Mouse (Mus musculus): Measurements from ENCODE around the gene Abcc4.

The Abcc4 gene

DNA sequence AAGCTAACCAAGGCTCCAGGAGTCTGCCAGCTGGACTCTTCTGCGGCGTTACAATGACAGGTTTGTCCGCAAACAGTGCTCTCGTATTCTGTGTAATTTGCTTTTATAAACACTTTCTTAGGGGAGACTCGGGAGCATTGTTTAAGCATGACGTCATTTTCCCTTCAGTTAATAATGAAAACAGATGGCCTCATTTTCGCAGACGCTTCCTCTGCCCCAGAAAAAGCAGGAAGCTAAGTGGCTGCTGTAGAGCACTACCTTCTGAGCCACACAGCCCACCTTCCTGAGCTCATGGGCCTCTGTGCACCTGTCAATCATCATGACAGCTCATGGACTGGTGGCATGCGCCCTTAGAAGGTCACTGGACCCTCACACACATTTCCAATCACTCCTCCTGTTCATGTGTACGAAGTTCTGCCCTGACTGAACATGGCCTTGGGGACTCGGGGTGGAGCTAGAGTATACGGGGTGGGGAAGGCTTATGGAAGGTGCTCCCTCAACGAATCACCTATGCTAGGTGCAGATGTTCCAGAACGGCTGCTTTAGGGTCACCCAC is 199.3 kb downstream of the Abcc4 start:
- DNase-seq (ENCODE audit: low spot score in 2 of 2) = no peak

DNA sequence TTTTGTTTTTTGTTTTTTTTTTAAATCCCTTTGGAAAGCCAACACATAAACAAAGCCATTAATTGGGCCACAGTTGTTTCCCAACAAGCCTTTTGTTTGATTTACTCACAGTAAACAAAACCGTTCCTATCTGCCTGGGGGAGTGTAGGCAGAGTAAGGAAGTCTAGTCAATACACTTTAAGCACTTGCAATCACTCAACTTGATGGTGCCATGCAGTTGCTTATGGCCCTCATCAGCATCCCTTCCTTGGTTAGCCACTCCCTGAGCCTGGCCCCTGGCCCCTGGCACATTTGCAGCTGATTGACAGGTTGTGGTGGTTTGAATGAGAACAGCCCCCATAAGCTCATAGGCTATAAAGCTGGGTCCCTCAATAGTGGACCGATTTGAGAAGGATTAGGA is 209.3 kb downstream of the Abcc4 start:
- DNase-seq (ENCODE audit: low spot score in 2 of 2) = no peak

DNA sequence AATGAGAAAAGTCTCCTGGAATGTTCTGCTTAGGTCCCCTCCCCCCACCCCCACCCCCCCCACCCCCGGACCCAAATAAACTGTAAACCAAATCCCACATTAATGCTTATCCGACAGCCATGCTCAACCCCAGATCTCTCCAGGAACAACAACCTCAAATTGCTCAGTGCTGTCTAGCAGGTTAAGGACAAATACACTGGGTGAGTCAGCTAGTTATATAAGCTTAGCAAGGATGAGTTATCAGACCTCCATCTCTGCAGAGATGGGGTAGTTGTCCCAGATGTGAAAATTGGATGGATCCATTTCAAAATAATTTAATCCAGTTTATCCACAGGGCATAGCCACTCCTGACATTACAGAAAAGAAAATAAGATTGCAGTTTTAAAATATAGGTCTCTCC is 210.6 kb downstream of the Abcc4 start:
- no peak for DNase-seq (ENCODE audit: low spot score in 2 of 2)

DNA sequence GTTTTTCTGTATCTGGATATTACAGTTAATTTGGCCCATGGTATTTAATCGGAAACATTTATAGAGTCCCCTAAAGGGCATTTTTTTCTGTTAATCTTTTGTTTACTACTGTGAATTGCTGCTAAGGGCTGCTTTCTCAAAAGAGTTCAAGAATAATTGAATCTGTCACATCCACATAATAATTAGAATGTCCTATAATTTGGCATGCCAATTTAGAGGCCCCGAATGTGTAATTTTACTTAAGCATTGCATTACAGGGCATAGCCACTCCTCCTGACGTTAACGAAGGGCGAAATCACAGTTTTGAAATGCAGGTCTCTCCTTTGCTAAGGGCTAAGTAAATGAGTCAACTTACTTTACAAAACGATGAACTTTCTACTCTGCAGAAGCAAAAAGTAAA is 214.3 kb downstream of the Abcc4 start:
- DNase-seq (ENCODE audit: low spot score in 2 of 2) = no peak

DNA sequence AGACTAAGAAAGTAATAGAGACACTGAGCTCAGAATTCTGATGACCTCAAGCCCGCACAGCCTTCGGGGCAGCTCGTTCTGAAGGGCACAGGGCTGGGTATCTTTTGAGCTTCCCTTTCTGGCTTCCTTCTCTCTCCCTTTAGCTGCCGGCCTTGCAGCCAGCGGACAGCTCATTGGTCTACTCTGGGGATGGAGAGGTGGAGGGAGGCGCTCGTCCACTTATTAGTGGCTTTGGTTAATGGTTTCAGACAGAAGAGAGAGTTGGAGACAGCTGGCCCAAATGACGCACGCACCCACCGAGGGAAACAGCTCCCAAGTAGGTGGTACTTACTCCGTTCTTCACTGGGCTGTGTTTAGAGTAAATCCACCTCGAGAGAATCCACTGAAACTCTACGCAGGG is 214.7 kb downstream of the Abcc4 start:
- no peak for DNase-seq (ENCODE audit: low spot score in 2 of 2)

DNA sequence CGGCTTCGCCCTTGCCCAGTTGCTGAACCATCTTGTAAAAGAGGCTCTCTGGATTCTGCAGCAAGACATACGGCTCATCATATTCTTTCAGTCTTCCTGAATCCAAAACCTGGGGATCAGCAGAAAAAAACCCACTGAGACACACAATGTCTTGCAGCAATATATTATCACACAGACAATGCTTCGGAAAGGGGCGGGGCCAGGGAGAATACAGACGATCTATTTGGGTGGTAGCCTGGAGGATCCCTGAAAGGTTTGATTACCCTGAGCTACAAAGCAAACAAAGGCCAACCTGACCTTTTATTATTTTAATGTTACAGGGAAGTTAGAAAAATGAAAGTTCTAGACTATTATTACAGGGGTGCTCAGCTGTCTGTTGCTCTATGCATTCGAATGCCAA is 215.5 kb downstream of the Abcc4 start:
- no peak for DNase-seq (ENCODE audit: low spot score in 2 of 2)

DNA sequence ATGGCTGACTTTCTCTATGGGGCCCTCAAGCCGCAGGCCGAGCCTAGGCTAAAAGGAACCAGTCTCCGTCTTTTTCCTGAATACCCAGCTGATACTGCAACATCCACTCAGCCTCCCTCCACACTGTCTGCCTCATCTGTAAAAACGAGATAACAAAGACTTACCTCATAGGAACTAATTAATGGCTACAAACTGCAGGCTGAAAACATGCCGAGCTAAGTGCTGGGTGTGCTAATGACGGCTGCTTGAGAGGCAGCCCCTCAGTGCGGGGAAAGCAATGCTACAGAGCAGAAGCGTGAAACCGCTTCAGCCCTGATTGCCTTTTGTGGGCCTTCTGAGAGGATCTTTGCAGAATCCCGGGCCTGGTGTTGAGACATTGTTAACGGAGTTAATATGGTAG is 219.7 kb downstream of the Abcc4 start:
- no peak for DNase-seq (ENCODE audit: low spot score in 2 of 2)

DNA sequence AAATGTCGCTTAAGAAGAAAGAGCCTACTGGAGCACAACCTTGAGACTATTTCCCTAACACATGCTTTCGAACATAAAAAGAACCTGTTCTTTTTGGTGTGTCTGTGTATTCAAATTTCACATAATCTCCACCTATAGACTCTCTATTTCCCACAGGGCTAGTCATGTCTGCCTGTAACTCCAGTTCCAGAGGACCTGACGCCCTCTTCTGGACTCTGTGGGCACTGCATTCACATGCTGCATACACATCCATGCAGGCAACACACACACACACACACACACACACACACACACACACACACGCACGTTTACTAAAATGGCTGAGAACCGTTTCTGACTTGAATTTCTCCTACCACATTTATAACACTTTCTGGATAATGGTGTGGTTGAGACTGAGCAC is 220.4 kb downstream of the Abcc4 start:
- DNase-seq (ENCODE audit: low spot score in 2 of 2) = no peak

DNA sequence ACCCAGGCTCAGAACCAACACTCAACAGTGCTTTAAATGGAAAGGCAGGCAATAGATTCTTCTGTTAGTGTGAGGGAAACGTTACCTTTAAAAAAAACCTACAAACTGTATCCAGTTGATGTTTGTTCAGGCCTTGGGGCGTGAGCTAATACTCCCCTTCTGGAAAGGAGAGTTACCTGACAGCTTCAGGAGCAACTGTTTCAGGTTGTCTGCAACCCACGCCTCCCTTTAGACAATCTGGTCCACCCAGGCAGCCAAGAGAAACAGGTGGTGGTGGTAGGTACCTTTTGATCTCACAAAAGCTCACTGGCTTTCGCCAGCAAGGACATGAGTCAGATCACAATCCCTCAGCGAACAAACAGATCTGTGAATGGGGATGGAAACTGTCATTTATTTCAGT is 223.7 kb downstream of the Abcc4 start:
- DNase-seq (ENCODE audit: low spot score in 2 of 2) = no peak

DNA sequence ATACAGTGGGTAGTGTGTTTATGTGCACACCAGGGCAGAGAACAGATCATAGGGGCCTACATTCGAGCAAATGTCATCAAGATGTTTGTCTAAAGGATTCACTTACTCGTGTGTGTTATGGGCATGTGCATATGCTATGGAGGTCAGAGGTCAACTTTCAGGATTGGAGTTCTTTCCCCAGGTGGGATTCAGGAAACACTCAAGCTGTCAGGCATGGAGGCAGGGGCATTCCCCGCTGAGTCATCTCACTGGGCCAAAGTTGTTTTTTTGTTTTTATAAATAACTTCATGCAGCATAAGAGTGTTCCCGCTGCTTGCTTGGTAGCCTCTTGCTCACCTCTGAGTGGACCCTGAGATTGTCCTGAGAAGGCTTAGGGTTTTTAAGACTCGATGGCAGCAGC is 224.2 kb downstream of the Abcc4 start:
- DNase-seq (ENCODE audit: low spot score in 2 of 2) = no peak

DNA sequence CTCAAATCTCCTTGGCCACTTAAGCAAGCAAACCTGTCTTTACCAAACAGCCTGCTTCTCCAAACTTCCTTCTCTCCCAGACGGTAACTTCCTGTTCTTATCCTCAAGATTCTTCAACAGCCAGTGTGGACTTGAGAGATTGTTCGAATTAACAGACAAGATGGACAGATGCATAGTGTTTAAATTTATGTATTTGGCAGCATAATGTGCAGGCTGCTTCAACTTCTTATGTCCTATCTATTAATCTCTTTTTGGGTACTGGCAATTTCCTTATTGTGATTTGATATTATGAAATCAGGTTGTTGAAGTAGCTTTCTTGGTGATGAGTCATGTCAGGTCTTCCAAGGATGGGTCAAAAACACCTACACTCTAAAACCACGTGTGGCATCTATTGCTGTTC is 229.7 kb downstream of the Abcc4 start:
- DNase-seq (ENCODE audit: low spot score in 2 of 2) = no peak

DNA sequence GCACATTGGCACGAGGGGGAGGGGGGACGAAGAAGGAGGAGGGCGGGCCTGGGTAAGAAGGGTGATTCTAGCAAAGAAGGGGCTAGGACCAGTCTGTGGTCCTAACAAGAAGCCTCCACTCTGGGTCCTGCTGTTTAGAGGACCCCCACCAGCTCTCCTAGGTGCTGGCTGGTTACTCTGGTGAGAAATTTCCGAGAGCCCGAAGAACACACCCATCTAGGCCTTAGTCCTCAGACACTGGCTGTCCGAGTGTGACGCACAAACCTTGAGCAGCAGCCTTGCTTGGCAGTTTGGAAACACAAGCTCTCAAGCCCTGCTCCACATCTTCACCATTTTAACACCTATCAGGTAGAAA is 230.9 kb downstream of the Abcc4 start:
- no peak for DNase-seq (ENCODE audit: low spot score in 2 of 2)

DNA sequence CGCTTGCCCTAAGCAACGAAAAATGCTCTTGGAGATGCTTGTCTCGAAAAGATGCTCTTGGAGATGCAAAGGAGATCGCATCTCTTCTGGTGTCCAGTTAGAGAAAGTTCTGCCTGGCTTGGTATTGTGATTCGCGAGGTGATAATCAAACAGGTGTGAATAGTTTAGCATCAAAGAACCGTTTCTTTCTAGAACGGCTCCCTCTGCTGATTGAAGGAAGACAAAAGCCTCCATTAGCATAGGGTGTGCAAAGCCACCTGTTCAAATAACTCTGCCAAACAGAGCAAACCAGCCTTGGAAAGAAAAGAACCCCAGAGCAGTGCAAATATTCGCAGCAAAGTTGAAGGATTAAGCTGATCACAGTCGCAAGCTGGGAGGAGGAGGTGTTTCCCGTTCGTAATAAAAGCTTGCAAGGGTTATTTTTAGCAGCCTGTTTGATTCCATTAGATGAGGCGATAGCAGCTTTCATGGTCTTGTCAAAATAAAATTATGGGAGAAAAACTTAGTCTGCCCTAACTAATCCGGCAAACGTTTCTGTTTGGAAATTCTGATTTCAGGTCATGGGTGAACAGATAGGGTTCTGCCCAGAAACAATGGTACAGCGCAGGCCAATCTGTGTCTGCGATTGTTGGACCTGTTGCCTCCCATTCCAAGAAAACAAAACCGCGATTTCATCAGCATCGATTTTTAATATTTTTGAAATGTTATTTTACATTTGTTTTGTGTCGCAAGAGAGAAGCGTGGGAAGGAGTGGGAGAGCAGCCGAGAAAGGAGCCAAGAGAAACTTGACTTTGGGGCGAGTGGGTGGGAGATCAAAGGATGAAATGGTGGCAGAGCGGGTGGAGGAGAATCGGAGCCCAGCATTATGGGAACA is 231.6 kb downstream of the Abcc4 start:
- no peak for DNase-seq (ENCODE audit: low spot score in 2 of 2)

DNA sequence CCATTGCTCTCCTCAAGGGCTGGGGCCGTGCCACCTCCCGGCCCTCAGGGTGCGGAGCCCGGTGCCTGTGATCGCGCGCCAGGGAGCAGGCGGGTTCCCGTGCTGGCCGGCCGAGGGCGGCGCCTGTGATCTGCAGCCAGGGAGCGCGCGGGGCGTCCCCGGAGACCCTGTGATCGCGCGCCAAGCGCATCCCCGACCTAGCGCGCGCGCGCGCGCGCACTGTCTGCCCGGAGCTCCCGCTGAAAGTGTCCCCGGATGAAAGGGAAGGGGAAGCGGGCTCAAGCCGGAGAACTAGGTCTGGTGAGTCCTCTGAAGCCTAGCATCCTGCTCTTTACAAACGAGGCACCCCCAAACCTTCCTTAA is 232.2 kb downstream of the Abcc4 start:
- DNase-seq (ENCODE audit: low spot score in 2 of 2) = no peak

DNA sequence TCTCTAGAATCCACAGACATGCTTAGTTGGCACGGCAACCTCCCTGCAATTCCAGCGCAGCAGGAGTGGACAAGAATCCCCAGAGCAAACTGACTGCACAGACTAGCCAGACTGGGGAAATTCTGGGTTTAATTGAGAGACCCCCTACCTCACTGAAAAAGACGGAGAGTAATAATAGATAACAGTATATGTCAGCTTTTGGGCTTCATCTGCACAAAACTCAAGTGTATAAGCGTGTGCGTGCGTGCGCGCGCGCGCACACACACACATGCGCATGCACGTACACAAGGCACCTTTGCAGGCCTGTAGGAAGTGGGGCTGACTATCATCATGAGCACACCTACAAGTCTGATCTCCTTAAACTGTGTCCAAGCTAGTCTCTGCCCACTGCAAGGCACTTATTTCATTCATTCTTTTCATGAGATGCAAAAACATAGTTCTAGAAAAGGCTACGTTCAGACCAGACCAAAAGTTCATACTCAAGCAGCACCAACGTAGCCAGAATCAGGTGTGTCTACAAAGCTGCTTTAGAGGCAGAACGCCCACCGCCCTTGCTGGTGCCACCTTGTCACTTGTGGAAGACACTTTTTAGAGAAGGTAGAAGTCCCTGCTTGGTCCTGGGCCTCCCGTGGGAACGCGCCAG is 232.7 kb downstream of the Abcc4 start:
- no peak for DNase-seq (ENCODE audit: low spot score in 2 of 2)

DNA sequence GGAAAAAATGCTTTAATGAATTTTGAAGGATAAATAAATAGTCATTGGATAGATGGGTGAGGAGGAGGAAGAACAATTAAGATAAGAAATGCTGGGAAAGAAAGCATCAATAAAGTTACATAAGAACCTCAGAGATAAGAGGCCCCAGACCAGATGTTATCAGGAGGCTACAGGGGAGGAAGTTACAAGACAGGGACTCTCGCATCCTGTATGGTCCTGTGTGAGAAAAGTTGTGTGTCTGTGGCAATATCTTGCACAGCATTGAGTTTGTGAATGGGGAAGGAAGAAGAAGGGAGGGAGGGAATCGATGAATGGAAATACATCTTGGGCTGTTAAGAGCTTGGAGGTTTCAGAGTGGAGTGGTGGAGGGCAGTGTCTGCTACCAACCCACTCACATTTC is 240.7 kb downstream of the Abcc4 start:
- DNase-seq (ENCODE audit: low spot score in 2 of 2) = no peak

DNA sequence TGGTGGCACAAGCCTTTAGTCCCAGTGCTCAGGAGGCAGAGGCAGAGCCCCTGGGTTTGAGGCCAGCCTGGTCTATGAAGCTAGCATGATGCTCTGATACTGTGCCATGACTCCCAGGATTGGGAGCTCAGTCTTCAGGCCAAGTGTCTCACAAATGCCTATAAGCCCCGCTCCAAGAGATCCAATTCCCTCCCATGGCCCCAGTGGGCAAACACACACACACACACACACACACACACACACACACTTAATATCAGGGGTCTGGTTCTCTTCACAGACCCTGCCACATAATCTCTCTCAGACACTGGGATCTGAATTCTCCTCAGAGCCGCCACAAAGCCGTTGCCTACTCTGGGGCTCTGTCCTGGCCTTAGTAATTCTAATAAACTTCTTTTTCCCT is 241.6 kb downstream of the Abcc4 start:
- DNase-seq (ENCODE audit: low spot score in 2 of 2) = no peak

DNA sequence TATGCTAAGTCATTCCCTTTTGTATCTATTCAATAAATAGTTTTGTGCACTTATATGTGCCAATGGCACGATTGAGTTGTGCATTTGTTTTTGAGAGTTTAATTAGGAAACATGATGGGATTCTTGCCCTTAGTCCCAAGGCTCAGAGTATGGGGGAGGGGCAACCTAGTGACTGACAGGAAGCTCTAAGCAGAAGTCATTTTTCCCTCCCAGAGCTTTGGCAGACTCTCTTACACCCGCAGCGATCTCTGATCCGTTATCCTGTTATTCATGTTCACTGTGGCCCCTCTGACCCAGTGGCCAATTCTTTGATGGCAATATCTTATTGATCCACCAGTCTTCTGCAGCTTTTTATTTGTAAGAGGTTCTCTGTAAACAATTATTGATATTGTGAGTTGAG is 253.4 kb downstream of the Abcc4 start:
- DNase-seq (ENCODE audit: low spot score in 2 of 2) = no peak

DNA sequence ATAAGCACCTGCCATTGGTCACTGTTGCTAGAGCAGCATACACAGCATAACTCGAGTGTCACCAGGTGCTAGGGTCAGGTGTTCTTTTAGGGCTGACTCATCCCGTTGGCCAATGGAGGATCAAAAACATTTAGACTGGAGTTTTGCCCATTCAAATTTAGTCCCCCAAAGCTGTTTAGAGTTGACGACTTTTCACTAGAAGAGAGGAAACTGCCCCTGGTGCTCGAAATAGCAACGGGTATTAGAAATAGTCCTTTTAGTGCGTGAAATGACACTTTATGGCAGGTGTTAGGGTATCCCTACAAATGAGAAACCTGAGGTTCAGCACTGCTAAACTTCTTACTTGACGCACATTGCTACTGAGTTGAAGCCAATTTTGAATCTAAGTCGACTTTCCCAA is 265.9 kb downstream of the Abcc4 start:
- DNase-seq (ENCODE audit: low spot score in 2 of 2) = no peak

DNA sequence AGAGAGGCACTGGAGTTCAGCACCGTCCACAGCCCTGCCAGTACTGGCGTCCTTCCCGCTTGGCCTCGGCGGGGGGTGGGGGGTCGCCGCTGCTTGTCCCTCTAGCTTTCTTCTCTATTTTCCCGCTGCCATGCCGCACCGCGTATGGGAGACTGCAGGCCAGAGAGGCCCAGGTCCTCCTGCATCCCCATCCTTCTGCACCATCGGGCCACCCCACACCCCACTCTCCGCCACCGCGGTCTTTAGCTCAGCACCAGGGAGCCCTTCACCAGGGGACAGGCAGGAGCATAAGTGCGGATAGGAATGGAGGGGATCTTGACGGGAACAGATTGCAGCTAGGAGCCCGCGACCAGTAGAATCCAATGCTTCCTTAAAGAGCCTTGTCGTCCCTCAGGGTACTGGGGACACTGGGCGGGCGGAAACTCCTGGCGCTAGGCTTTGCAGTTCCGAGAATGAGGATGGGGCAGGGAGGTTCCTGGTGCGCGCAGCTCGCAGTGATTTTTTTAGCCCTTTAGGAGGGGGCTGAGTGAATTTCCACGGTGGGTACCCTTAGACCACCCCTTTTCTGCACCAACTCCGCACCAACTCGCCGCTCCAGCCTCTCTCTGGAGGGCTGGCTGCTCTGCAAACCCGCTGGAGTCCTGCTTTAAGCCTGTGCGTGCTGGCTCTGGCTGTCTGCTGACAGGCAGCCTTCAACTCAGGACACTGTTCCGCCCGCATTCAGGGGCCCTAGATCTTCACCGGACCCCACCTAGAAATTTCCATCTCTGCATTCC is 268.7 kb downstream of the Abcc4 start:
- DNase-seq (ENCODE audit: low spot score in 2 of 2) = no peak

DNA sequence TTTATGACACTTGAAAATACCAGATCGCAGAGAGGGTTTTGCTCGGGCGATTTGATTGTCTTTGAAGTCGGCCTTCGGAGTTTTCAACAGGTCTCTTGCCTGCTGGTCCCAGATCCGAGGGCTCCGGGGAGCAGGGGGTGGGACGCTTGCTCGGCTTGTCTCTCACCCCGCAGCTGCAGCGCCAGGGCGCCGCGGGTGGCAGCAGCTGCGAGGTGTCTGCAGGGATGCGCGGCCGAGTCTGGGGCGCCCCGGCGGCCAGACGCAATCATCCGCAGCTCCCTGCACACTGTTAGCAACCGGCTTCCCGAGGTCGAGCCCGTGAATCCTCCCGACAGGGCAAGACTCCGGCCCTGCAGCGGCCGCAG is 269.2 kb downstream of the Abcc4 start:
- DNase-seq (ENCODE audit: low spot score in 2 of 2) = no peak

DNA sequence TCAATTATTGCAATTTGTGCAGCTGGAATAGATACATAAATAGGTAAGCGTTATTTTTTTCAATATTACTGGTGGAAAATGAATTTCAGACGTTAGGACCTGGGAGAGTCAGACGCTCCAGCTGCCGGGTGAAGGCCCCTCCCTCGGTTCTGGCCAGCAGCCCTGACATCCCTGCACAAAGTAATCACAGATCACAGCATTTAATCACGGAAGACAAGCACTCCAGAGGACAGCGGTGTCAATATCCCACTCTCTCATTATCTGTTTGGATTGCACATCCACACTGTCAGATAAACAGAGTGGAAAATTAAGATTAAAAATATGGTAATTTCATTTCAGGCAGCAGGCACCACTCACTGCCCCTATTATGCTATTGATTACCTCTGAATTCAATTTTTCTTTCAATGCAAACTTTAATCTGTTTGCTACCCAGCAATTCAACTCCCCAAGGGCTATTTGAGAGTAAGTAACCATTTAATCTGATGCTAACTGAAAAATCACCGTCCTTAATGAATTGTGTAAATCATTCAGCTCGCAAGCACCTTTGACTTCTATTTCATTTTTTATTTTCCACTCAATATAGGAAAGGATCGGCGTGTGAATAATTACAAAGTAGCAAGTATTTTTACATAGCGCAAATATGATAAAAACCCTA is 270.2 kb downstream of the Abcc4 start:
- DNase-seq (ENCODE audit: low spot score in 2 of 2) = no peak

Measured in natural killer cell, adult 2 months (primary cell).